Mouse (Mus musculus) liver, embryonic 14.5 days (tissue): Measurements from ENCODE around the gene Polm. TPM values are rescaled to one million over a fixed set of nuclear protein-coding genes. Genes with fewer than 3 reads are reported as not detected.

ENCODE experiments used
- ATAC-seq: fragments of 200-750 bp; cut with Nextera tagmentation; 2 replicates; pipeline ENCODE4 v1.8.0; 2017; ENCODE audit warnings: moderate number of reproducible peaks, mild to moderate bottlenecking, moderate library complexity; ENCODE audit not compliant: insufficient read depth
- DNase-seq, 3 experiments: peaks; one replicate each; pipeline ENCODE4 v3.0.0-alpha.2; 2012 to 2013; ENCODE audit warnings: low read depth in 3 of 3, low spot score in 3 of 3
- H3K27ac ChIP-seq: fragments of 300-500 bp; sonication (generic); 2 replicates; pipeline ENCODE4 v1.5.1; 2014; ENCODE audit warnings: moderate library complexity, mild to moderate bottlenecking, control low read depth, inconsistent platforms
- H3K27me3 ChIP-seq: fragments of 300-500 bp; sonication (generic); 2 replicates; pipeline ENCODE4 v1.6.1; 2014; ENCODE audit warnings: mild to moderate bottlenecking, low read length, moderate library complexity; ENCODE audit not compliant: control insufficient read depth, insufficient read depth
- H3K36me3 ChIP-seq: fragments of 300-500 bp; sonication (generic); replicated peaks from 2 replicates; pipeline ENCODE4 v1.6.1; 2014; ENCODE audit warnings: low read depth; ENCODE audit not compliant: control insufficient read depth, insufficient read depth
- H3K4me1 ChIP-seq, 2 experiments: fragments of 200-500 bp in 1 of 2; fragments of 300-500 bp in 1 of 2; sonication (generic) in 1 of 2; replicated peaks; 2 replicates each; pipeline ENCODE4 v1.6.1; 2012 to 2014; ENCODE audit warnings: antibody characterized with exemption in 1 of 2, inconsistent platforms in 1 of 2, low read length in 1 of 2; ENCODE audit not compliant: control insufficient read depth in 2 of 2, insufficient read depth in 2 of 2
- H3K4me2 ChIP-seq: fragments of 300-500 bp; sonication (generic); 2 replicates; pipeline ENCODE4 v1.6.1; 2014; ENCODE audit warnings: low read depth, mild to moderate bottlenecking, control low read depth, moderate library complexity
- H3K4me3 ChIP-seq, 2 experiments: fragments of 200-500 bp in 1 of 2; fragments of 300-500 bp in 1 of 2; sonication (generic) in 1 of 2; 2 replicates each; pipeline ENCODE4 v1.5.1; 2012 to 2014; ENCODE audit warnings: low read depth in 2 of 2, low read length in 2 of 2, mild to moderate bottlenecking in 2 of 2, control low read depth in 1 of 2, inconsistent platforms in 1 of 2, moderate library complexity in 1 of 2; ENCODE audit not compliant: insufficient read depth in 1 of 2
- H3K9ac ChIP-seq: fragments of 300-500 bp; sonication (generic); replicated peaks from 2 replicates; pipeline ENCODE4 v1.6.1; 2014; ENCODE audit warnings: mild to moderate bottlenecking, control low read depth, moderate library complexity
- H3K9me3 ChIP-seq: fragments of 300-500 bp; sonication (generic); 2 replicates; pipeline ENCODE4 v1.6.1; 2016; ENCODE audit warnings: low read length, mixed read lengths; ENCODE audit not compliant: control insufficient read depth
- CTCF ChIP-seq: IDR thresholded peaks from 2 replicates; pipeline ENCODE4 v1.5.1; 2016; ENCODE audit warnings: antibody characterized with exemption, low read depth, control low read depth
- EP300 ChIP-seq: IDR thresholded peaks from 2 replicates; pipeline ENCODE4 v1.6.1; 2016; ENCODE audit warnings: antibody characterized with exemption, low read depth
- WGBS: fragments of 180-500 bp; shearing (Covaris S2); extraction: QIAGEN DNeasy Blood & Tissue Kit; methylation state at CpG from one replicate; pipeline ENCODE4 v1.1.7; 2014; ENCODE audit not compliant: insufficient replicate concordance; 5-methylcytosine and 5-hydroxymethylcytosine counted together
- polyA plus RNA-seq, 2 experiments: library from polyadenylated mRNA; depleted of rRNA in 1 of 2; stranded (reverse) in 1 of 2; unstranded in 1 of 2; fragments of >200 nt; fragmentation: Nextera tagmentation in 1 of 2; extraction: Ambion mirVana in 1 of 2; gene quantifications; 2 replicates each; pipeline versions ENCODE4 v1.2.1 to v1.2.3; 2012 to 2014

The Polm gene
- polyA plus RNA-seq, 2 experiments: 1.5 to 4.1 TPM

- DNase-seq (no peak), ATAC-seq (no peak)
- Histone ChIP-seq H3K27me3 (0 out of 2 replicates have a peak, but pooled peaks cover under 1% of the 10 kb centered on the region), H3K4me3 (no peak overlapping the region), H3K27ac (no peak overlapping the region), H3K36me3 (no peaks in the 10 kb centered on the region), H3K9me3 (no peaks in the 10 kb centered on the region), H3K9ac (no peak overlapping the region), H3K4me2 (no peak overlapping the region), H3K4me1 (no peaks in the 10 kb centered on the region)
- no peak for TF ChIP-seq CTCF
- 51% methylated on average over 7 of the region's 7 CpGs for WGBS
These were observed 18.1 kb upstream of the Polm start for GRCm38 (mm10) chr11:5855902-5856301.

- no peak overlapping the region for H3K9ac ChIP-seq
- no peak overlapping the region for H3K4me3 ChIP-seq
- no peaks in the 10 kb centered on the region for H3K9me3 ChIP-seq
- H3K4me2 ChIP-seq: no peak overlapping the region
- H3K27ac ChIP-seq: no peak overlapping the region
- ATAC-seq (no peak), DNase-seq (no peak)
- no peaks in the 10 kb centered on the region for H3K4me1 ChIP-seq
- TF ChIP-seq CTCF: no peak
- TF ChIP-seq EP300: no peak
- no peaks in the 10 kb centered on the region for H3K27me3 ChIP-seq
- H3K36me3 ChIP-seq: no peaks in the 10 kb centered on the region
These were observed 17.7 kb upstream of the Polm start for GRCm38 (mm10) chr11:5855481-5855880.

- ATAC-seq (no peak), DNase-seq (no peak)
- H3K9ac ChIP-seq: no peak overlapping the region
- no peaks in the 10 kb centered on the region for H3K4me1 ChIP-seq
- no peaks in the 10 kb centered on the region for H3K36me3 ChIP-seq
- TF ChIP-seq EP300: no peak
- no peak for TF ChIP-seq CTCF
- WGBS: 42% methylated on average over 1 of the region's 1 CpGs
- no peaks in the 10 kb centered on the region for H3K9me3 ChIP-seq
- H3K27me3 ChIP-seq: no peaks in the 10 kb centered on the region
- H3K27ac ChIP-seq: no peak overlapping the region
- no peak overlapping the region for H3K4me2 ChIP-seq
- H3K4me3 ChIP-seq: no peak overlapping the region
These were observed 14.5 kb upstream of the Polm start for GRCm38 (mm10) chr11:5852314-5852713.

- Histone ChIP-seq H3K9me3 (no peaks in the 10 kb centered on the region), H3K27ac (no peak overlapping the region), H3K4me2 (no peak overlapping the region), H3K27me3 (no peaks in the 10 kb centered on the region), H3K9ac (no peak overlapping the region), H3K4me1 (0 out of 4 replicates have a peak, but pooled peaks cover 0 to 2% of the 10 kb centered on the region in 2 experiments), H3K4me3 (no peak overlapping the region), H3K36me3 (no peaks in the 10 kb centered on the region)
- no peak for TF ChIP-seq CTCF
- no peak for TF ChIP-seq EP300
- ATAC-seq (no peak), DNase-seq (no peak)
- 57% methylated on average over 4 of the region's 4 CpGs for WGBS
These were observed 13.4 kb upstream of the Polm start for GRCm38 (mm10) chr11:5851021-5851736.

GRCm38 (mm10) chr11:5850452-5850851, 12.6 kb upstream of the Polm start:
- no peaks in the 10 kb centered on the region for H3K27me3 ChIP-seq
- no peak for TF ChIP-seq CTCF
- TF ChIP-seq EP300: no peak
- DNase-seq (no peak), ATAC-seq (no peak)
- no peak overlapping the region for H3K4me3 ChIP-seq
- H3K27ac ChIP-seq: no peak overlapping the region
- no peak overlapping the region for H3K4me2 ChIP-seq
- H3K9ac ChIP-seq: no peak overlapping the region
- no peaks in the 10 kb centered on the region for H3K9me3 ChIP-seq
- WGBS: 51% methylated on average over 5 of the region's 5 CpGs
- 0 out of 4 replicates have a peak, but pooled peaks cover 0 to 2% of the 10 kb centered on the region in 2 experiments for H3K4me1 ChIP-seq
- H3K36me3 ChIP-seq: no peaks in the 10 kb centered on the region
